Mouse (Mus musculus) heart, postnatal 0 days (tissue): ENCODE data around the gene Kbtbd13. TPM values are rescaled to one million over a fixed set of nuclear protein-coding genes. Genes with fewer than 3 reads are reported as not detected.

ENCODE experiments used
- ATAC-seq: fragments of 200-750 bp; cut with Nextera tagmentation; 2 replicates; pipeline ENCODE4 v1.8.0; 2017; ENCODE audit warnings: low read depth, moderate number of reproducible peaks, moderate library complexity; ENCODE audit not compliant: insufficient read depth
- DNase-seq: peaks from one replicate; pipeline ENCODE4 v3.0.0-alpha.2; 2016; ENCODE audit warnings: low spot score
- H3K27ac ChIP-seq: fragments of 300-500 bp; sonication (generic); 2 replicates; pipeline ENCODE4 v1.5.1; 2014; ENCODE audit warnings: low read depth, mild to moderate bottlenecking
- H3K27me3 ChIP-seq: fragments of 300-500 bp; sonication (generic); 2 replicates; pipeline ENCODE4 v1.6.1; 2014; ENCODE audit warnings: low read length, mixed read lengths; ENCODE audit not compliant: control insufficient read depth, insufficient read depth
- H3K36me3 ChIP-seq: fragments of 300-500 bp; sonication (generic); replicated peaks from 2 replicates; pipeline ENCODE4 v1.6.1; 2014; ENCODE audit warnings: low read length, mixed read lengths; ENCODE audit not compliant: control insufficient read depth, insufficient read depth
- H3K4me1 ChIP-seq: fragments of 300-500 bp; sonication (generic); 2 replicates; pipeline ENCODE4 v1.6.1; 2014; ENCODE audit warnings: antibody characterized with exemption; ENCODE audit not compliant: control insufficient read depth, insufficient read depth
- H3K4me2 ChIP-seq: fragments of 300-500 bp; sonication (generic); 2 replicates; pipeline ENCODE4 v1.6.1; 2014; ENCODE audit warnings: low read depth, mild to moderate bottlenecking, low read length, moderate library complexity
- H3K4me3 ChIP-seq: fragments of 300-500 bp; sonication (generic); 2 replicates; pipeline ENCODE4 v1.5.1; 2014; ENCODE audit warnings: low read depth, low read length
- H3K9ac ChIP-seq: fragments of 300-500 bp; sonication (generic); replicated peaks from 2 replicates; pipeline ENCODE4 v1.6.1; 2014; ENCODE audit warnings: low read depth, low read length, mixed read lengths
- H3K9me3 ChIP-seq: fragments of 300-500 bp; sonication (generic); replicated peaks from 2 replicates; pipeline ENCODE4 v1.6.1; 2016; ENCODE audit warnings: low read length; ENCODE audit not compliant: control insufficient read depth
- CTCF ChIP-seq: IDR thresholded peaks from 2 replicates; pipeline ENCODE4 v1.5.1; 2016; ENCODE audit warnings: antibody characterized with exemption, control low read depth, low read depth
- EP300 ChIP-seq: IDR thresholded peaks from 2 replicates; pipeline ENCODE4 v1.6.1; 2016; ENCODE audit warnings: antibody characterized with exemption, low read depth
- WGBS: fragments of 180-500 bp; shearing (Covaris S2); extraction: QIAGEN DNeasy Blood & Tissue Kit; methylation state at CpG from one replicate; pipeline ENCODE4 v1.1.7; 2014; 5-methylcytosine and 5-hydroxymethylcytosine counted together
- polyA plus RNA-seq: library from polyadenylated mRNA; unstranded; fragments of >200 nt; fragmentation: Nextera tagmentation; extraction: Ambion mirVana; gene quantifications from 2 replicates; pipeline ENCODE4 v1.2.1, GENCODE M21; 2015
- total RNA-seq: library from RNA; depleted of rRNA; stranded (reverse); fragments of >200 nt; gene quantifications from 2 replicates; pipeline ENCODE4 v1.2.3, GENCODE M21; 2014; ENCODE audit warnings: low replicate concordance

Kbtbd13 gene
- total and polyA plus RNA-seq, 2 experiments from 2014 or later, result 0.63 to 1.1 TPM

DNA sequence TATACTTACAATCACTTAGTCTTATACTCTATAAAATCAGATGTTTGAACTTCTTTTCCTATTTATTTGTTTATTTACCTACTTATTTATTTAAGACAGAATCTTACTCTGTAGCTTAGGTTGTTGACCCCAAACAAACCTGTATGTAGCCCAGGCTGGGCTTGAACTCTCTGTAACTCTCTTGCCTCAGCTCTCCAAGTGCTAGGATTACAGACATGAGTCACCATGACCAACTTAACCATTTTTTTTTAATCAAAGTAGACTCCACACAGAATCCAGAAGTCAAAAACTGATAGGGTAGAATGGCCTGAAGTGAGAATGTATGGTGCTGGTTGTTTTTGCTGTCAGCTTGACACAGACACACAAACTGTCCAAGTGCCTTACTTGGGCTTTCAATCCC is 38.9 kb upstream of the Kbtbd13 start:
- TF ChIP-seq EP300 (no peak), CTCF (no peak)
- DNase-seq (no peak), ATAC-seq (no peak)
- H3K9me3 ChIP-seq, result no peaks in the 10 kb centered on the region
- no peaks in the 10 kb centered on the region for H3K27me3 ChIP-seq
- no peak overlapping the region for H3K27ac ChIP-seq
- no peak overlapping the region for H3K9ac ChIP-seq
- no peaks in the 10 kb centered on the region for H3K4me1 ChIP-seq
- no peaks in the 10 kb centered on the region for H3K36me3 ChIP-seq
- H3K4me3 ChIP-seq, result no peak overlapping the region
- H3K4me2 ChIP-seq, result no peak overlapping the region

DNA sequence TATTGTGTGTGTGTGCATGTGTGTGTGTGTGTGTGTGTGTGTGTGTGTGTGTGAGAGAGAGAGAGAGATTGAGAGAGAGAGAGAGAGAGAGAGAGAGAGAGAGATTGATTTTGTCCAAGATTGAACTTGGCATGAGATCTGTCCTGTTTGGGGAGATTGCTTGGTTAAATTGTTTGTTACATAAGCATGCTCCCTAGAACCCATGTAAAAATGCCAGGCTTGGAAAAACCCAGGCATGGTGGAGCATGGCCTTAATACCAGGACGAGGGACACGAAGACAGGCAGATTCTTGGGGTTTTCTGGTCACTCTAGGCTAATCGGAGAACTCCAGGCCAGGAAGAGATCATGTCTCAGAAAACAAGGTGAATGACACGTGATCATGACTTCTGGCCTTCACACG is 36.6 kb upstream of the Kbtbd13 start:
- H3K27ac ChIP-seq, result no peak overlapping the region
- H3K9ac ChIP-seq, result no peak overlapping the region
- no peak for DNase-seq
- no peaks in the 10 kb centered on the region for H3K4me1 ChIP-seq
- no peak for TF ChIP-seq EP300
- TF ChIP-seq CTCF, result no peak
- WGBS, result 82% methylated on average over 5 of the region's 5 CpGs
- H3K27me3 ChIP-seq, result no peaks in the 10 kb centered on the region
- H3K4me3 ChIP-seq, result no peak overlapping the region
- no peak for ATAC-seq
- H3K36me3 ChIP-seq, result no peaks in the 10 kb centered on the region
- H3K9me3 ChIP-seq, result no peaks in the 10 kb centered on the region
- no peak overlapping the region for H3K4me2 ChIP-seq

DNA sequence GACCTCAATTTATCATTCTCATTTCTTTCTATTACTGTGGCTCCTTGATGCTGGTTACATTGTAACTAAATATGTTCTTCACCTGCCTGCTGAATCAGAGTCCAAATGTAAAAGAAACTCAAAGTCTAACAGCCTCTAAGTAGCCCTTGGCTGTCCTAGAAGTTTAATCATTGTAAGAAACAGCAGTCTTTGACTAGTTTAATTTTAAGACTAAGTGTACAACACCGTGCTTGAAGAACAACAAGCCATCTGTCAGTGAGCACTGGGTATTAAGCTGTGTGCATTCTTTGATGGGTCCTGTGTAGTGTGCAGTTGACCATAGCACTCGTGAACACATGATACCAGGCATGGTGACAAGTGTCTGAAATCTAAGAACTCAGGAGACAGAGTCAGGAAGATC is 36.1 kb upstream of the Kbtbd13 start:
- 69% methylated on average over 2 of the region's 2 CpGs for WGBS
- no peak overlapping the region for H3K4me2 ChIP-seq
- DNase-seq (no peak), ATAC-seq (no peak)
- no peaks in the 10 kb centered on the region for H3K4me1 ChIP-seq
- TF ChIP-seq EP300 (no peak), CTCF (no peak)
- H3K9ac ChIP-seq, result no peak overlapping the region
- no peaks in the 10 kb centered on the region for H3K27me3 ChIP-seq
- H3K36me3 ChIP-seq, result no peaks in the 10 kb centered on the region
- no peak overlapping the region for H3K27ac ChIP-seq
- no peak overlapping the region for H3K4me3 ChIP-seq
- H3K9me3 ChIP-seq, result no peaks in the 10 kb centered on the region

DNA sequence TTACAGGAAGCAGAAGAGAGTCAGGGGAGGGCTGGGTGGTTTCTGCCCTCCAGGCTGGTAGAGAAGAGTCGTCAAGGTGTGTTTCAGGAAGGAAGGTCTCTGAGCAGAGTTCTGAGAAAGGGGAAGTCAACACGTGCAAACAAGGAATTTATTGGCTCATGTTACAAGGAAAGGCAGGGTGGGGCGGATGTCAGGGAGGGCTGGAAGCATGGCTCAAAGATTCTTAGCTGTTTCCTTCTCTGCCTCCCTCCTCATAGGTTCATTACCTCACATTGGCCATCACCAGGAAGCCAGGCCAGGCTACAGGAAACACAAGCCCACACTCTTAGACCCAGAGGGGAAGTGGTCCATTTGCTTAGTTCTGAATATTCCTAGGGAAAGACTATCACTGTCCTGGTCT is 32.9 kb upstream of the Kbtbd13 start:
- H3K4me2 ChIP-seq, result no peak overlapping the region
- DNase-seq (no peak), ATAC-seq (no peak)
- H3K27ac ChIP-seq, result no peak overlapping the region
- no peaks in the 10 kb centered on the region for H3K27me3 ChIP-seq
- H3K4me3 ChIP-seq, result no peak overlapping the region
- no peaks in the 10 kb centered on the region for H3K4me1 ChIP-seq
- no peaks in the 10 kb centered on the region for H3K9me3 ChIP-seq
- no peak overlapping the region for H3K9ac ChIP-seq
- no peaks in the 10 kb centered on the region for H3K36me3 ChIP-seq
- 12% methylated on average over 3 of the region's 3 CpGs for WGBS
- no peak for TF ChIP-seq EP300
- no peak for TF ChIP-seq CTCF

DNA sequence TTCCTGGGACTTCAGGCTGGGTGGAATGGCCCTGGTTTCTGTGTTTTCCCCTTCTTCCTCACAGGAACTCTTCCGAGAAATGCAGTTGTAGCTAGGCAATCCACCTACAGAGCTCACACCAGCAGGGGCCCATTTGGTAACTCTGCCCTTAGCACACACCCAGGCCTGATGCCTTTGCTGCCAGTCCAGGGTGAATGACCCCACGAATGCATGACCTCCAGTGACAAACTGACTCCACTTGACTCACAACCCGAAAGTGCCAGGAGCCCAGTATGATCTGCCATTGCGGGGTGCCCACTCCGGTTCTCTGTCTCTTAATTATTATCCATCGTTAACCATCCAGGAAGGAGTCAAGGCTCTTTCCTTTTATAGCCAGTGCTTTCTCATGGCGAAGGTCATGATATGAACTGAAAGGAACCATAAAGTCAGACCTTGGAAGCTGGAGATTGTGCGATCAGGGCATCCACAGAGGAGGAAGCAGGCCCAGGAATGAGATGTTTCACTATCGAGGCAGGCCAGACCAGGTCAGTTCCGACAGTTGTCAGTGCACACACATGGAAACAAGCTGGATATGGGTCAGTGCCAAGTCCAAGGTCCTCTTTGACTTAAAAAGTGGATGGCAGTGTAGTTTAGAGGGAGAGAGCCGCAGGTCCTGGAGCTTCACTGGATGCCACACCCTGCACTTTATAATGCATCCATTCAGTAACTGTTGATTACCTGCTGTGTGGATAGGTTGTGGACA is 31.5 kb upstream of the Kbtbd13 start, which contains the start of gene Slc51b:
Slc51b (minus strand) TSS at position 196 of the 742 bp plus-strand sequence.
- no peaks in the 10 kb centered on the region for H3K36me3 ChIP-seq
- H3K4me1 ChIP-seq, result no peaks in the 10 kb centered on the region
- DNase-seq, result no peak
- no peak within 1 kb of the TSS for H3K27ac ChIP-seq
- TF ChIP-seq EP300 (no peak), CTCF (no peak)
- H3K9ac ChIP-seq, result no peak within 1 kb of the TSS
- 75% methylated on average over 11 of the region's 11 CpGs for WGBS
- no peak within 1 kb of the TSS for H3K4me3 ChIP-seq
- H3K4me2 ChIP-seq, result no peak within 1 kb of the TSS
- ATAC-seq, result no peak
- H3K9me3 ChIP-seq, result no peaks in the 10 kb centered on the region
- no peaks in the 10 kb centered on the region for H3K27me3 ChIP-seq

DNA sequence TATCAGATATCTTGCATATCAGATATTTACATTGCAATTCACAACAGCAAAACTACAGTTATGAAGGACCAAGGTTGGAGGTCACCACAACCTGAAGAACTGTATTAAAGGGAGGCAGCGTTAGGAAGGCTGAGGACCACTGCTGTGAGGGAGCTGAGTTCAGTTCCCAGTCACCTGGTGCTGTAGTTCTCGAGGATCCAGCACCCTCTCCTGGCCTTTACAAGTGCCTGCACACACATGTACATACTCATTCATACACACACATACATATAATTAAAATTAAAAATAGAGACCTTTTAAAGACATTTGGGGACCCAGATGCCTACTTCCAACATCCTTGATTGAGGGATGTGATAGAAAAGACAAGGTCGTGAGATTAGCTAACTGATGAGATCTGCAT is 28.2 kb upstream of the Kbtbd13 start:
- DNase-seq (no peak), ATAC-seq (no peak)
- no peaks in the 10 kb centered on the region for H3K4me1 ChIP-seq
- H3K4me2 ChIP-seq, result no peak overlapping the region
- no peaks in the 10 kb centered on the region for H3K9me3 ChIP-seq
- no peak overlapping the region for H3K27ac ChIP-seq
- H3K4me3 ChIP-seq, result no peak overlapping the region
- H3K9ac ChIP-seq, result no peak overlapping the region
- no peaks in the 10 kb centered on the region for H3K36me3 ChIP-seq
- no peaks in the 10 kb centered on the region for H3K27me3 ChIP-seq
- TF ChIP-seq EP300, result no peak
- no peak for TF ChIP-seq CTCF
- WGBS, result 64% methylated on average over 3 of the region's 3 CpGs
